Mouse (Mus musculus): ENCODE data around the gene Arhgap30.

The Arhgap30 gene

DNA sequence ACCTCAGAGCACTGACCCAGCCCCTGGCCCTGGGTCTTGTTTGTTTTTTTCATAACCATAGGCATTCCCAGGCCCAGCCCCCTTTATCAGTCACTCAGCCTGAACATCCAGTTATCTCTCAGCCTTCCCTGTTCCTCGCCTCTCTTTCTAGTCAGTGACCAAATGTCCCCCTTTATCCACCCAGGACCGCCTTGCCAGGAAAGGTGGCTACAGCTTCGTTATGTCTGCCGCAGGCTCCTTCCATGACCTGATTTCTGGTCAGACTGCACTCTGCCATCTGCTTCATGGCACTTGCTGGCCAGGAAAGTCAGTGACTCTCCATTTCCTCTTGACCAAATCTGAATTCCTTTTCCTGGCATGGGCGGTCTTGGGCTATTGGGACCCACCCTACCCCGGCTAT is 10.5 kb upstream of the Arhgap30 start:
- no peak for DNase-seq

- DNase-seq, result peak; percentile 55 to 75
Observed at GRCm38 (mm10) chr1:171379935-171380599, 8.7 kb upstream of the Arhgap30 start.

DNA sequence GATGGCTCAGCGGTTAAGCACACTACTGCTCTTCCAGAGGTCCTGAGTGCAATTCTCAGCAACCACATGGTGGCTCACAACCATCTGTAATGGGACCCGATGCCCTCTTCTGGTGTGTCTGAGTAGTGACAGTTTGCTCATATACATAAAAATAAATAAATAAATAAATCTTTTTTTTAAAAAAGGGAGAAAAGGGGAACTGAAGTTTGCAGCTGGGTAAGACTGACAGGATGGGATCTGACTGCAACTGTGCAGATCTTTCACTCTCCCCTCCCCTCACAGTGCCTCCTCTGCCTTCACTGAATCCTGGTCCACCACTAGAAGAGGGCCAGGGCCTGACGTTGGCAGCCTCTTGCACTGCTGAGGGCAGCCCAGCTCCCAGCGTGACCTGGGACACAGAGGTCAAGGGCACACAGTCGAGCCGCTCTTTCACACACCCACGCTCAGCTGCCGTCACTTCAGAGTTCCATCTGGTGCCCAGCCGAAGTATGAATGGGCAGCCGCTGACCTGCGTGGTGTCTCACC is 6.6 kb upstream of the Arhgap30 start:
- DNase-seq, result no peak

- DNase-seq, result no peak
Observed at GRCm38 (mm10) chr1:171384361-171384760, 4.4 kb upstream of the Arhgap30 start.

- DNase-seq, result no peak
Observed at GRCm38 (mm10) chr1:171385171-171385570, 3.6 kb upstream of the Arhgap30 start.

- no peak for DNase-seq
Observed at GRCm38 (mm10) chr1:171387099-171387498, 1.7 kb upstream of the Arhgap30 start.

- no peak for DNase-seq
Observed at GRCm38 (mm10) chr1:171390101-171390500, 1.3 kb downstream of the Arhgap30 start.

GRCm38 (mm10) chr1:171401821-171402220 is 13.1 kb downstream of the Arhgap30 start:
- DNase-seq, result no peak

- no peak for DNase-seq
Observed at GRCm38 (mm10) chr1:171402991-171403390, 14.2 kb downstream of the Arhgap30 start.

DNA sequence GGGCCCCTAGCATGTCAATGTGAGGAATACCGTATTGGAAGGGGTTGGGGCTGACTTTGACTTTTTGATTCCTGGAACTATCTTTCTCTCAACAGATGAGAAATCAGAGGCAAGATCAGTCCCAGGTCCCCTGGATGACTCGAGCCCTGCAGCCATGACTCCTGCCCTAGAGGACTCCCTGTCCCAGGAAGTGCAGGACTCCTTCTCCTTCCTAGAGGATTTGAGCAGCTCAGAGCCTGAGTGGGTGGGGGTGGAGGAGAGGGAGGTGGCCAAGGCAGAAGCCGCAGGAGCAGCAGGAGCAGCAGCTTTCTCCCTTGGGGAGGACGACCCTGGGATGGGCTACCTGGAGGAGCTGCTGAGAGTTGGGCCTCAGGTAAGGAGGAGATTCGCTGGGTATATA is 18.5 kb downstream of the Arhgap30 start:
- DNase-seq, result no peak

GRCm38 (mm10) chr1:171410231-171410630 is 21.5 kb downstream of the Arhgap30 start:
- no peak for DNase-seq

DNA sequence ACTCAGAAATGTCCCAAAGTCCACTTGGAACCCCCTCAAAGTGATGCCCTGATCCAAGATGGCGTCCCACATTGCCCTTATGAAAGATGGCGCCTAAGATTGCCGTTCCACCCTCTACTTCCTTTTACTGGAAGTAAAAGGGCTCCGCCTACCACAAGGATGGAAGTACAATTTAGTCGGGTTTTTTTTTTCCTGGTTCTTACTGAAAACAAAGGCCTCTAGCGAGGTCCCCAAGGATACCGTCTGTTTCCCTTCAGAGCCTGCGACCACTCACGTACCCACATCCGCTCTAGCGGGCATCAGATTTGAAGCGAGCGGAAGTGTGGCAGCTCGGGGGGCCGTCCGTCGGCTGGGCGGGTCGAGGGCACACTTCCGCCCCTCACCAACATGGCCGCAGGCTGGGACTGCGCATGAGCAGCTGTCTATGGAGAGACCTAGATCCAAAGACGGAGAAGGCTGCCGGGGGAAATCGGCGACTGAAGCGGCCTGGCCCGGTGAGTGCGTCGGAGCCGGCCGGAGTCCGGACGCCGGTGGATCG is 22.3 kb downstream of the Arhgap30 start, which contains the start of gene Usf1:
Usf1 (plus strand) TSS at position 367 of the 538 bp plus-strand sequence.
- DNase-seq, result peak; percentile 94 to 95

DNA sequence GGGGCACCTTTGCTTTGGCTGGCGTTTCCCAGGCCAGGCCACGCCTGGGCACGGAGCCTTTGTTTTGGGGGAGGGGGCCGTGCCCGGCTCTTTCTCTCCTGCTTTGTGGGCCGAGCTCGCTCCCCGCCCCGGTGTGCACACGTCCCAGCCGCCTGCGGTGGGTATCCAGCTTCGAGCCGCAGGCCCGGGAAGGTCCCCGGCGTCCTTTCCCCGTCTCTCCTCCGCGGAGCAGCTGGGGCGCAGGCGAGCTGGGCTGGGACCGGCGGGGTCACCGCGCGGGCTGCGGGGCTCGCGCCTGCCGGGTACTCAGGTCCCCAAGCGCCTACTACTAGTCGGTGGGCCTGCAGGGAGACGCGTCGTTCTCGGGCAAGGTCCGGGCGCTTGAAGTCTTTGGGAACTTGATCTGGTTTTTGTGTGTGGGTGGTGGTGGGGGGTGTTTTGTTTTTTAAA is 22.8 kb downstream of the Arhgap30 start:
- no peak for DNase-seq

DNA sequence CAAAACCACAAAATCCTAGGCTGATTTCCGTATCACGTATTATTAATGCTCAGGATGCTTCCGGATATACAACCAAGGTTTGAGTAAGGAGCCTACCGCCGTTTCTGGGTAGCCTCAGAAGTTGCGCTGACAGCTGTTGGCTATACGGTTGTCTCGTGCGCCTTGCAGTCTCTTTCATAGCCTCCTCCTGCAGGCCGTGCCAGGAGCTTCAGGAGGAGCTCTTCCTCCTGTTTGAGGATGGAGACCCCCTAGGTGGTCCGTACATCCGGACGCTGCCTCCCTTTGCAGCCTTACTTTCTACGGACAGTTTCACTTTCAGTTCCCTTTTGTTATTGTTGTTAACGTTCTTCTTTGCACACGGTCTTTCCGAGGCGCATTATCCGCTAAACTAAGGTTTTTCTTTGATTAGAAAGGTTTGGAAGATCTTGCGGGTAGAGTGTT is 23.3 kb downstream of the Arhgap30 start:
- peak in 1 of 2 experiments; percentile 24 for DNase-seq

DNA sequence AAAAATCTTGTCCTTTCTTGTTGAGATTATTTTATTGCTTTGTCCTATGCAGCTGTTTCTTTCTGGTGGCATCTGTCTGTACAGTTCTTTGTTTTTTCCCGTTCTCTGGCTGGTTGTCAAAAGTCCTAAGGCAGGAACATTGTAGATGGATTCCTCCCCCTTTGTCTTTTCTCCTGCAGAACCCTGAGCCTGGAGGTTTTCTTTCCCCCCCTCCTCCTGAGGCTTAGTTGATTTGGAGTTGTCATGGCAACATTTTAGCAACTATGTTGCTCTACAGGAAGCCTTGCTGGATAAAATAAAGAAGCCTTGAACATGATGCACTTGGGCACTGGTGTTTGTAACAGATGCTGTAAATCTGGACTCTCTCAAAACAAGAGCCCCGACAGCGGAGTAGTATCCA is 23.7 kb downstream of the Arhgap30 start:
- no peak for DNase-seq

- no peak for DNase-seq
Observed at GRCm38 (mm10) chr1:171413608-171414007, 24.9 kb downstream of the Arhgap30 start.

DNA sequence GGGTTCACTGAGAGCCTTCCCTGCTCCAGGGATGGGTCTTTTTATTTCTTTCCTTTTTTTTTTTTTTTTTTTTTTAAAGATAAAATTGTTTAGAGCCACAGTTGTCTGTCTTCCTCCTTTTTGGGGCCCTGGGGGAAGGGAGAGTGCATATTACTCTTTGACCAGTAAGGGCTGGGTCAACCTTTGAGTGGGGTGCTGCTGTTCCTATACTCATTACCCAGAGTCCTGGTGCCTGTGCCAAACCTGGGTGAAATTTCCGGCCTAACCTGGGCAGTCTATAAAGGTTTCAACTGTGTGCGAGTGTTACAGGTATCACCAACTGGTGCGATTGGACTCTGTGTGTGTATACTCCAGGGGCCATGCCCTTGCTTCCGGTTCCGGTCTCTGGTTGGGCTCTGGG is 29.9 kb downstream of the Arhgap30 start, which contains the start of gene Tstd1:
Tstd1 (plus strand) TSS at position 213 of the 400 bp plus-strand sequence.
- DNase-seq, result peak; percentile 85 to 87

- no peak for DNase-seq
Observed at GRCm38 (mm10) chr1:171419291-171419882, 30.6 kb downstream of the Arhgap30 start.

GRCm38 (mm10) chr1:171419905-171420304 is 31.2 kb downstream of the Arhgap30 start:
- DNase-seq, result no peak

DNA sequence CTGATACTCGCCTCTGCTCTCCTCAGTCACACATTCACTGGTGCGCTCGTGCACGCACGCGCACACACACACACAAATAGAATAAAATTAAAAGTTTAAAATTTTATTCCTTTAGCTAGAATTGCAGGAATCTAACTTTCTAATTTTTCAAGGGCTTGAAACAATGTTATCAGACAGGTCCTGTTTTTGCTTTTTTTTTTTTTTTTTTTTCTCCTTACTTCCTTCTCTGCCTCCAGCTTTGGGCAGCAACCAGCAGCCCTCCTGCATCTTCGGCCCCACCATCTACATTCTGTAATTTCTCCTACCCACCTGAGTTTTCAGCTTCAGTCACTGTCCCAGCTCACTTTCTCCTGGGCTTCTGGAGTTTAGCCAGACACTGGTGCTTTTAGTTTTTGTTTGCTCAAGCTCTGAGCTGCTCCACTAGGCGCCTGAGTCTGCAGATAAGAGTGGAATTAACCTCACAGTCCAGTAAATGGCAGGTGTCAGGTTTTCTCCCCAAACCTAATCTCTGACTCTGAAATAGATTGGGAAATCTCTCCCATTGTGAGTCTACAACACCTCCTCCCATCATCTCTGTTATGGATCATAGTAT is 33.8 kb downstream of the Arhgap30 start:
- DNase-seq, result no peak

DNA sequence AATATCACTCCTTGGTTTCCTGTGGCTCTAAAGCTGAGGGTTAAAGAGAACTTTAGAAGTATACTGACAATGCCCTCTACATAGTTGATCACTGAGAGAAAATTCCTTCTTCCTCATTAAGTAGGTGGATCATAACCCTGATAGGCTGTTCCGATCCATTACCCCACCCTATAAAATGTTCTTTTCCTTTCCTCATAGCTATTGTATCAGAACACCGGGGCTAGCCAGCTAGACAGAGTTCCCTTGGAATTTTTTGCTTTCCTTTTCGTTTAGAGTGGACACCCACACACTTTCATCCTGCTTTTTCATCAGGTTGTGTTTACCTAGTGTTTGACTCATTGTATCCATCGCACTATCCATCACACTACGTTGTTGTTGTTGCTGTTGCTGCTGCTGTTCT is 35.9 kb downstream of the Arhgap30 start:
- DNase-seq, result no peak

DNA sequence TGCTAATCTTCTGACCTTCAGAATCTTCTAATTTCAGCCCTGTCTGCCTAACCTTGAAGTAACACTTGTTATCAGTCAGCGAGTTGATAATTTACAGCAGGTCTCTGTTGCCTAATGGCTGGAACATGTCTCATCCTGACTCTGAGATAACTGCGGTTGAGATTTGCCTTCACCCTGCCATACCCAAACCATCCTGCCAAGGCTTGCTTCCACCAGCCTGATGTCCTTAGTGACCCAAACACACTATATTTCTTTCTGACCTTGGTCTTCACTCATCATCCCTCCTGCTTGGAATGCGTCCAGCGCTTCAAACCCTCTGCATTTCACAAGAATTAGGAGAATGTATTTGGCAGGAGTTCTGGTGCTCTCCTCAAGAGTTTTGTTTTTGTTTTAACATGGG is 36.4 kb downstream of the Arhgap30 start:
- DNase-seq, result no peak

GRCm38 (mm10) chr1:171432158-171432557 is 43.4 kb downstream of the Arhgap30 start:
- no peak for DNase-seq
